Mouse (Mus musculus): ENCODE data around the gene Tmem191c. TPM values are rescaled to one million over a fixed set of nuclear protein-coding genes. Genes with fewer than 3 reads are reported as not detected.
"Not testable (repeated sequence)": the region's sequence is repeated elsewhere in the genome, so short reads cannot be mapped to it uniquely, and the experiment has no call there.

Gene Tmem191c
- 1 to 10 TPM; 1.9 to 3.0 TPM for total RNA-seq (2021)
- long read RNA-seq, experiment 1, partial matches to known transcripts: 0 of 5 reads
- long read RNA-seq, experiment 1, other reads (novel, unspliced or antisense): 4 of 5 reads
- long read RNA-seq, experiment 2, partial matches to known transcripts: 0 of 1 reads
- long read RNA-seq, experiment 2, other reads (novel, unspliced or antisense): 1 of 1 reads

GRCm38 (mm10) chr16:17275721-17276120 lies at the start of gene Tmem191c:
Gene Tmem191c (plus strand): TSS chr16:17276077.
- DNase-seq: no peak

DNA sequence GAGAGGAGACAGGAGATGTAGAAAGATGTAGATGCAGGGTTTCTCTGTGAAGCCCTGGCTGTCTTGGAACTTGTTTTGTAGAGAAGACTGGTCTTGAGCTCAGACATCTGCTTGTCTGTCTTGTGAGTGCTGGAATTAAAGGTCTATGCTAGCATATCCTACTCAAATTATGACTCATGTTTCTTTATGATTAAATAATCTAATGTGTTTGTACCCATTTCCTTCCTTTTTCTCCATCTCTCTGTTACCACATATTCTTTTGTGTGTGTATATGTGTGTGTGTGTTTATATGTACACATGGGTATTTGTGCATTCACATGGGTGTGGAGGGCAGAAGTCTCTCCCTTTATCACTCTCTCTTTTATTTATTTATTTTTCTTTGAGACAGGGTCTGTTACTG lies 49.4 kb upstream of the Tmem191c start:
- no peak for DNase-seq

DNA sequence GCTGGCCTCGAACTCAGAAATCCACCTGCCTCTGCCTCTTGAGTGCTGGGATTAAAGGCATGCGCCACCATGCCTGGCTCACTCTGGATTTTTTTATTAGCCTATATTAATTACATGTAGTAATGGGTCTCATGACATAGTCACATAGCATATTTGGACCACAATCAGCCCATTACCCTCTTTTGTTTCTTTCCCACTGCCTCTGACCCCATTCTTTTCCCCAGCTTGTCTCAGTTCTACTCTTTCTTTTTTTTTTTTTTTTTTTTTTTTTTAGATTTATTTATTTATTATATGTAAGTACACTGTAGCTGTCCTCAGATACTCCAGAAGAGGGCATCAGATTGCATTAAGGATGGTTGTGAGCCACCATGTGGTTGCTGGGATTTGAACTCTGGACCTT lies 44.4 kb upstream of the Tmem191c start:
- not testable (repeated sequence) for DNase-seq

- DNase-seq: peak; percentile 90
Observed at GRCm38 (mm10) chr16:17232794-17233701, 42.8 kb upstream of the Tmem191c start, which contains the start of gene Hic2. Gene Hic2 (plus strand): TSS chr16:17233572.

DNA sequence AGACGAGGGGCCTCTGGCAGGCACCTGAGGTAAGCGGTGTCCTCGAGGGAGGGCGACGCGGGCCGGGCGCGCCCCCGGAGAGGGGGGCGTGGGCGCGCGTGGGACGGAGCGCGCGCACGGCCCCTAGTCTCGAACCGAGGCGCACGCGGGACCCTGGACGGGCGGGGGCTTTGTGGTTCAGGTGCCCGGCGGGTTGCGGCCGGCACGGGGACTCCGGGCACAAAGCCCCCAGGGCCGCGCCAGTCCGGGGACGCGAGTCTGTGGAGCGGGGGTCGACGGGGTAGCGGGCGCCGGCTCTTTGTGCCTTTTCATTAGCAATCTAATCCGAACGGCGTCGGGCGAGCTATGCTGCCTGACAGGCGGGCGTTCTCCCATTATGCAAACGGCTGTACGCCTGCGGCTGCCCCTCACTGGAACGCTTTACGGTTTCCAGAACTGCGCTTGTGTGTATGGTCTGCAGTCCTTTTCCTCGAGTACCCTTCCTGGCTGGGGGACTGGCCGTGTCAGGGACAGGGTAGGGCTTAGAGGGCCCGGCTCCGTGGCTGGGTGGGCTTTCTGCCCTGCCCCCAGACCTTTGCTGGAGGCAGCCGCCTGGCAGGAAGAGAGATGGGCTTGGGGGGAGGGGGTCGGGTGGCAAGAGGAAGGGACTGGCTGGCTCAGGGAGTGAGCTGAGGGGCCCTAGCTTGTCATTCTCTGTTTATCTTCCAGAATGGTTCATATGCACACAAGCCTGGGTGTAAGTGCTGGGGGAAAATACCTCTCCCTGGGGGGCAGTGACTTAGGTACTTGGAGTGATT lies 42.0 kb upstream of the Tmem191c start:
- DNase-seq: peak; percentile 42

GRCm38 (mm10) chr16:17234499-17234895 lies 41.4 kb upstream of the Tmem191c start:
- no peak for DNase-seq

DNA sequence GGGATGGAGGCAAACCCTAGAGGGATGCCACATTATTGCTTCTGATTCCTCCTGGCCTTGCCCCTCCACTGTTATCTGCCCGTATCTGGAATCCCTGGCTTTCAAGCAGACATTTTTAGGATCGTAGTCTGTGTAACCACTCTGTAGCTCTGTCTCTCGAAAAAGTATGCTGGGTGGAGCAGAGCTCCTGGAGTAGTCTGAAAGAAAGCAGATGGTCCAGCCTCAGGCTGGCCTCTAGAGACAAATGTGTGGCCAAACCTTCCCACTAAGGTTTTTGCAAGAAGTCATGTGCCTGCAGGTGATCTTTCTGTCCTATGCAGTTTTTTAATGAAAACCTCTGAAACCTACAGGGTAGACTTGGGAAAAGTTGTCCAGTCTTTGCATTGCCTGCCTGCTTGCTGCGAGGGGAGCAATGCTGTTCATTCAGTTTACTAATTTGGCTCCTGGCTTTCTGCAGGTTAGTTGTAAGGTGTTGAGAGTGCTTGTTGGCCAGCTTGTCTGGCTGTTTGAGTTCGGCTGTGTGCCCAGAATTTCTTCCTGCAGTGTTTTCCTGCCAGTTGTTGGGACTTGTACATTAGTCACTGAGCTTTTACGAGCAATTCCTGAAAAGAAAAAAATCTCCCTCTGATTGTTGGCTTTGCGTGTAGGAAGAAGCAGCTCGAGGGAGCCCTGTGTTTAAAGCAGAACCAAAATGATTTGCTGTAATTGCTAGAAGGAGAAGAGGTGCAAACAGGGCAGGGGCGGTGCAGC lies 40.8 kb upstream of the Tmem191c start:
- no peak for DNase-seq

GRCm38 (mm10) chr16:17237634-17238033 lies 38.2 kb upstream of the Tmem191c start:
- DNase-seq: no peak

DNA sequence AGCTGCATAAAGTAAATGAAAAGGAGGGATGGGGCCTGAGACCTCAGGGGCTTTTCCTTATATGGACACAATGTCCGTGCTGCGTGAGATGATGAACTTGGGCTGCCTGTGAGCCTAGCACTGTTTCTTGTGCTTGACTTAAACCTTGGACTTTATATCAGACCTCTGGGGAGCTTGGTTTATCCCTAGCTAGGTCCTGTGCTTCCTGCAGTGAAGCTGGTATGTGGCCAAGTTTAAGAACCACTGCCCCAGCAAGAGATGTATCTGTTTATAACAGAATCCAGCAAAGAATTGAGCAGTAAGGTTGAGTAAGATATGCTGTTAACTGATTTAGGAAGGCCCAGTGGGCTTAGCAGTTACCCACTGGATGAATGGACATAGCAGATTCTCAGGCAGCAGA lies 36.5 kb upstream of the Tmem191c start:
- no peak for DNase-seq

DNA sequence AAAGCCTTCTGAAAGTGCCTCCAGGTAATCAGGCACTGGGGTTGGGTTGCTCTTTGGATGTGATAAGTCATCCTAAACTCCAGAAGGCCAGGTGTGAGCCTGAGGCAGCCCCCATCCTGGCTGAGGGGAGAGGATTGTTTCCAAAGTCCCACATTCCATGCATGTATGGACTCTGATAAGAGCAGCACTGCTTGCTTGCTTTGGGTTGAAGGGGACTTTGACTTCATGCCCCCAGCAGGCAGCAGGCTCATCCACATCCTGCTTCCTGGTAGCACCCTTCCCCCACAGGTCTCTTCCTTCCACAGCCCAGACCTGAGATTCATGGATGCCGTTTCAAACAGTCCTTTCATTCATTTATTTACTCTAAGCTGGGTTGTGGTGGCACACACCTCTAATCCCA lies 32.1 kb upstream of the Tmem191c start:
- DNase-seq: no peak

DNA sequence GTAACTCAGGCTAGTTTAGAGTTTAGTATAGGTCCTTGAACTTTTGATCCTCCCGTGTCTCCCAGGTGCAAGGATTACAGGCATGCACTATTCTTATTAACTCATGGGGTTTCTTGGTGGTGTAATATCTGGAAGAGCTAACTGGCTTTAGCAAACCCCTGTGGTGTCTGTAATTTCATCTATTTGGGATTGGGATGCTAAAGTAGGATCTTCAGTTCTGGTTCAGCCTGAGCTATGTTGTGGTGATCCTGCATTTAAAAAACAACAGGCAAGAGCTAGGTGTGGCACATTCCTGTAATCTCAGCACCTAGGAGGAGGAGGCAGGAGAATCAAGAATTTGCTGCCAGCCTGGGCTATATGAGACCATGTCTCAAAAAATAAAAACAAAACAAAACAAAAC lies 30.9 kb upstream of the Tmem191c start:
- no peak for DNase-seq

GRCm38 (mm10) chr16:17247727-17248126 lies 28.1 kb upstream of the Tmem191c start:
- DNase-seq: no peak

DNA sequence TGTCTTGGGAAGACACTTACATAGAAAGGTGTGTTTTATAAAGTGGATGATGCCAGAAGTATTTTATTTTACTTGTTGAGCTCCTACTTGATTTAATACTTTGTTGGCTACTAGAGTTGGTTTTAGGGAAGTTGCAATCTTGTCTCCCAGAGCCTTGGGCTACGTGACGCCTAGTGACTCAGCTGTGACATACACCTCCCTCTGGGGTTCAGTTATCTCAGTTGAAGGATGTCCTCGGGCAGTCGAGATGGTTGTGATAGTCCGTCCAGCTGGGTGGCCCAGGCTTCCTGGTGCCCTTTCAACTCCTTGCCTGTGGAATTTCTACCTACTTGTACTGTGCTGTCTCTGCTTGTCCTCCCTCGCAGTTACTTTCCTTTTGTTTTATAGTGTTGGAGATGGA lies 26.7 kb upstream of the Tmem191c start:
- DNase-seq: no peak

DNA sequence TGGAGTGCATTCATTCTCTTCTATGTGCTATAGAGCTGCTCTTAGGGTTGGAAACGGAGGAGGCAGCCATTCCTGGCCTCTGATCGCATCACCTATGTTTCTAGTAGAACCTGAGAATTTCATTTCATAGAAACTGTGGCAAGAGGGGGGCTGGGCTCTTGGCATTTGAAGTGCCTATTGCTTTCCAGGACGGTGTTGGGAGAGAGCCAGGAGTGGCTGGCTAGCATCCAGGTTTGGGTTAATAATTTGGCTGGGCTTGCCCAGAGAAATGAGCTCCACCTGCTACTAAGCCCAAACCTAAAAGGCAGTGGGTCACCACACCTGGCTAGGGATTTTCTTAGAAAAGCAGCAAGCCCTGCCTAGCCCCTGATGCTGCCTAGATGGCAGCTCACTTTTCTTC lies 24.3 kb upstream of the Tmem191c start:
- peak; percentile 42 for DNase-seq

DNA sequence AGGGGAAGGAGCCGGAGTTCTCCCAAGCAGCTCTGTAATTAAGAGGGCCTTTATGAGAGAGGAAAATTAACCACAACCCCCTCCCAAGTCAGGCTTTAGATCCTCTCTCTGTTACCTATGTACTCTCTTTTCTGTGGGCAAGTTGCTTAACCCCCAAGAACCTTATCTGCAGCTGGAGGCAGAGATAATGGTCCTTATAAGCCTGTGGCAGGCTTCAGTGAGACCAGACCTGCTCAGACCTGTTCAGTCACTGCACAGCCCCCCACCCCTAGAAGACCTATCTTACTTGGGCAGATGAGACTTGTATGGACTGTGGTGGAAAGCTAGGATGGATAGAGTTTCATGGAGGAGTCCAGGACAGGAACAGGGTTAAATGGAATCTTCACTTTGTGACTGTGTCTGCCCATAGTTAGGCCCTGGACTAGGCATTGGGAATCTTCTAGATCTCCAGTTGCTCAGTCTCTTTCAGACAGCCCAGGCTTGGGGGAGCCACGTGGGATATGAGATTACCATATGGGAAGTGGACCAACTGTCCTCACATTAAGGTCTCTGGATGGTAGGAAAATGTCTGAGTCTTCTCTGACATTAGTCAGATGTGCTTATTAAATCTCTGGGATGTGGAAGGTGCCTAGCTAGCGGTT lies 23.7 kb upstream of the Tmem191c start:
- no peak for DNase-seq

- DNase-seq: no peak
Observed at GRCm38 (mm10) chr16:17252841-17253240, 23.0 kb upstream of the Tmem191c start.

- no peak for DNase-seq
Observed at GRCm38 (mm10) chr16:17254005-17254597, 21.8 kb upstream of the Tmem191c start.

- no peak for DNase-seq
Observed at GRCm38 (mm10) chr16:17255270-17255669, 20.6 kb upstream of the Tmem191c start.

GRCm38 (mm10) chr16:17257359-17257821 lies 18.5 kb upstream of the Tmem191c start:
- peak; percentile 74 for DNase-seq

- DNase-seq: no peak
Observed at GRCm38 (mm10) chr16:17258917-17259316, 17.0 kb upstream of the Tmem191c start.

- no peak for DNase-seq
Observed at GRCm38 (mm10) chr16:17261341-17261740, 14.5 kb upstream of the Tmem191c start.
